Mouse (Mus musculus) G1E (cell line): Measurements from ENCODE around the gene Lpin2. TPM values are rescaled to one million over a fixed set of nuclear protein-coding genes. Genes with fewer than 3 reads are reported as not detected.

ENCODE experiments used
- ATAC-seq: 2 replicates; pipeline ENCODE4 v1.8.0; 2016; ENCODE audit warnings: mild to moderate bottlenecking; ENCODE audit not compliant: insufficient number of reproducible peaks, poor library complexity, low FRiP score, severe bottlenecking; ENCODE audit errors: extremely low read depth
- DNase-seq: peaks from one replicate; pipeline ENCODE4 v3.0.0; 2012; ENCODE audit warnings: low spot score
- H3K27me3 ChIP-seq: 2 replicates; pipeline ENCODE4 v1.6.1; 2012; ENCODE audit warnings: mild to moderate bottlenecking, low read length, inconsistent platforms; ENCODE audit not compliant: insufficient read depth
- H3K36me3 ChIP-seq: replicated peaks from 2 replicates; pipeline ENCODE3; 2012; ENCODE audit warnings: mild to moderate bottlenecking, inconsistent platforms
- H3K4me1 ChIP-seq: 2 replicates; pipeline ENCODE4 v1.6.1; 2012; ENCODE audit warnings: low read depth, low read length, inconsistent platforms, mixed read lengths; ENCODE audit not compliant: insufficient read depth
- H3K4me3 ChIP-seq: 2 replicates; pipeline ENCODE4 v1.5.1; 2012; ENCODE audit warnings: low read depth, mild to moderate bottlenecking, inconsistent platforms, low read length, moderate library complexity, mixed read lengths
- H3K9me3 ChIP-seq: replicated peaks from 2 replicates; pipeline ENCODE4 v1.6.1; 2012; ENCODE audit warnings: inconsistent platforms
- CTCF ChIP-seq: IDR thresholded peaks from 2 replicates; pipeline ENCODE4 v1.5.1; 2012; ENCODE audit warnings: low read depth, low read length, inconsistent platforms, mixed read lengths
- GATA1 ChIP-seq: IDR thresholded peaks from 2 replicates; pipeline ENCODE4 v1.6.1; 2012; ENCODE audit warnings: borderline replicate concordance, low read length, inconsistent platforms, mixed read lengths
- GATA2 ChIP-seq: IDR thresholded peaks from 2 replicates; pipeline ENCODE4 v1.6.1; 2012; ENCODE audit warnings: low read depth, low read length, inconsistent platforms, borderline replicate concordance
- POLR2AphosphoS5 ChIP-seq: IDR thresholded peaks from 2 replicates; pipeline ENCODE4 v1.6.1; 2012; ENCODE audit warnings: low read depth, low read length, inconsistent platforms; ENCODE audit not compliant: insufficient replicate concordance
- TAL1 ChIP-seq: conservative IDR thresholded peaks from 2 replicates; pipeline ENCODE4 v1.6.1; 2012; ENCODE audit warnings: low read depth, low read length, inconsistent platforms, mixed read lengths
- polyA plus RNA-seq: library from polyadenylated mRNA; stranded (reverse); fragments of >175 nt; gene quantifications from 2 replicates; pipeline ENCODE4 v1.2.3, GENCODE M21; 2012
- total RNA-seq, 2 experiments: library from RNA; stranded (forward) in 1 of 2; stranded (reverse) in 1 of 2; fragments of 200-1000 nt in 1 of 2; fragments of >200 nt in 1 of 2; fragmentation: Nextera tagmentation in 1 of 2; gene quantifications; 2 replicates each; pipeline ENCODE4 v1.2.3; 2014 to 2017

Gene Lpin2
- total and polyA plus RNA-seq, 3 experiments: 44.3 to 169 (median 155) TPM

- DNase-seq (no peak), ATAC-seq (no peak)
- H3K4me3 ChIP-seq: no peak overlapping the region
- H3K9me3 ChIP-seq: no peaks in the 10 kb centered on the region
- no peaks in the 10 kb centered on the region for H3K27me3 ChIP-seq
- H3K36me3 ChIP-seq: peaks cover 88% of the 10 kb centered on the region
- H3K4me1 ChIP-seq: peaks cover 74% of the 10 kb centered on the region
- TF ChIP-seq CTCF (no peak), TAL1 (no peak), POLR2AphosphoS5 (no peak)
Measured at GRCm38 (mm10) chr17:71223676-71224075, 41.3 kb downstream of the Lpin2 start.

- no peaks in the 10 kb centered on the region for H3K9me3 ChIP-seq
- no peaks in the 10 kb centered on the region for H3K27me3 ChIP-seq
- no peak overlapping the region for H3K4me3 ChIP-seq
- no peak for ATAC-seq
- no peak for DNase-seq
- no peak for TF ChIP-seq POLR2AphosphoS5
- peaks cover 73% of the 10 kb centered on the region for H3K4me1 ChIP-seq
- H3K36me3 ChIP-seq: peaks cover 88% of the 10 kb centered on the region
Measured at GRCm38 (mm10) chr17:71224521-71224920, 42.2 kb downstream of the Lpin2 start.

DNA sequence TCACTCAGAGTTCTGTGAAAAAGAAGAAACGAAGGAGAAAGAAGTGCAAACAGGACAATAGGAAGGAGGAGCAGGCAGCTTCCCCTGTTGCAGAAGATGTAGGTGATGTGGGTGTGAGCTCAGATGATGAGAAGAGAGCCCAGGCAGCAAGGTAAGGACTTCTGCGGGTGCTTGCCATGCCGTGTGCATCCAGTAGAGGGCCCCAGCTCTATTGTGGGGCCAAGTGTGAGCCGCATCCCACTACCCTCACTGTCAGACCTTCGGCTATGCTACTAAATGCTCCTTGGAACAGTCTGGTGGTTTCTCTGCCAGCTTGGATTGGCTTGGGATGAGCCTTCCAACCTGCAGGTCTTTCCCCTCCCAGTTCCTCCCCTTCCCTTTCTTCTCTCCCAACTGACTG is 42.7 kb downstream of the Lpin2 start:
- TF ChIP-seq CTCF (peak; percentile 94), GATA1 (no peak)
- ATAC-seq (no peak; the same call in 1 of the 2 replicates), DNase-seq (no peak)
- no peaks in the 10 kb centered on the region for H3K27me3 ChIP-seq
- no peaks in the 10 kb centered on the region for H3K9me3 ChIP-seq
- H3K4me3 ChIP-seq: no peak overlapping the region; the same call in 1 of the 2 replicates
- peaks cover 90% of the 10 kb centered on the region for H3K36me3 ChIP-seq
- peaks cover 75% of the 10 kb centered on the region for H3K4me1 ChIP-seq

DNA sequence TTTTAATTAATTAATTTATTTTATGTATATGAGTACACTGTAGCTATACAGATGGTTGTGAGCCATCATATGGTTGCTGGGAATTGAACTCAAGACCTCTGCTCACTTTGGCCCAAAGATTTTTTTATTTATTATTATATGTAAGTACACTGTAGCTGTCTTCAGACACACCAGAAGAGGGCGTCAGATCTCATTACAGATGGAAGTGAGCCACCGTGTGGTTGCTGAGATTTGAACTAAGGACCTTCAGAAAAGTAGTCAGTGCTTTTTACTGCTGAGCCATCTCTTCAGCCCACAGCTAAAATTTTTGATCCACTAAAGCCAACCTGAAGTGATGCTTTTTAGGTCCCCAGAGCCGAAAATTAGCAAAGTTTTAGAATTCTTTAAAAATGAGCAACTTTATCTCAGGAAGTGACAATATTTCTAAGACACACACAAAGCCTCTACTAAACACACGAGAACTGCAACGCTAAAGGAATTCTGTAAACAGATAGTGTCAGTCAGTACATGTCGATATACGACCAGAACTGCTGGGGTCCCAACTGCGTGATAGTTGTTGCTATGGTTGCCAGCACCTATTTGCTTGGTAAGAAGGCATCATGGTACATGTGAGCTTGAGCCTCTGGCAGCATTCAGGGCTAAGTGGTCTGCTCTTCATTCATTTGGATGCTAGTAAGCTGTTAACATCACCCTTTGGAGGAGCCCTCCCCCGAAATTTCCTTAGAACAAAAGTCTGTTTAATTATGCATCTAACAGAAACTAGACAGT is 45.0 kb downstream of the Lpin2 start:
- Histone ChIP-seq H3K9me3 (no peaks in the 10 kb centered on the region), H3K36me3 (peaks cover 89% of the 10 kb centered on the region), H3K27me3 (no peaks in the 10 kb centered on the region), H3K4me3 (no peak overlapping the region), H3K4me1 (peaks cover 73% of the 10 kb centered on the region)
- TF ChIP-seq POLR2AphosphoS5 (no peak), GATA1 (no peak), TAL1 (no peak), CTCF (no peak), GATA2 (no peak)
- ATAC-seq (no peak), DNase-seq (no peak)

DNA sequence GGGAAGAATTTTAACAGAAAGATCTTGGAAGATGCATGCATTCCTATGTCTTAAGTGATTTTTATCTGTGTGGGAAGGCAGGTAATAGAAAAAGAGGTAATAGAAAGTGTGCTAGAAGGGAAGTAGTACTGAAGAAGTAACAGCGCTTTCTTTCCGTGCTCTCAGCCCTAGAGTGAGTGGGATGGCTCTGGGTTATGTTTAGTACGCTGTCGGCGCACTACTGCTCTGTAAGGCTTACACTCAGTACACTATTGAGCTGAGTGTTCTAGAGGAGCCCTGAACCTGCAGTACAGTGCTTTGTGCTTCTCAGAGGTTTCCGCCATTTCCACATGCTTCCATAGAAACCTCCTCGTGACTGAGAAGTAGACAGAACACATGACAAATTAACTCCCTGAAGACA is 46.3 kb downstream of the Lpin2 start:
- Histone ChIP-seq H3K36me3 (peaks cover 90% of the 10 kb centered on the region), H3K4me3 (no peak overlapping the region), H3K4me1 (peaks cover 71% of the 10 kb centered on the region), H3K9me3 (no peaks in the 10 kb centered on the region), H3K27me3 (no peaks in the 10 kb centered on the region)
- DNase-seq: no peak
- no peak for ATAC-seq
- no peak for TF ChIP-seq GATA1
- no peak for TF ChIP-seq CTCF
- TF ChIP-seq POLR2AphosphoS5: no peak
- TF ChIP-seq GATA2: no peak
- TF ChIP-seq TAL1: no peak

- Histone ChIP-seq H3K4me1 (peaks cover 68% of the 10 kb centered on the region), H3K27me3 (no peaks in the 10 kb centered on the region), H3K9me3 (no peaks in the 10 kb centered on the region), H3K36me3 (peaks cover 85% of the 10 kb centered on the region), H3K4me3 (no peak overlapping the region; the same call in 1 of the 2 replicates)
- DNase-seq (no peak), ATAC-seq (no peak)
- TF ChIP-seq GATA1 (no peak), CTCF (no peak), POLR2AphosphoS5 (no peak), TAL1 (no peak), GATA2 (no peak)
Measured at GRCm38 (mm10) chr17:71230108-71230709, 47.8 kb downstream of the Lpin2 start.

GRCm38 (mm10) chr17:71231998-71232397 is 49.6 kb downstream of the Lpin2 start:
- Histone ChIP-seq H3K9me3 (no peaks in the 10 kb centered on the region), H3K36me3 (peaks cover 83% of the 10 kb centered on the region), H3K4me3 (no peak overlapping the region), H3K27me3 (no peaks in the 10 kb centered on the region), H3K4me1 (peaks cover 73% of the 10 kb centered on the region)
- DNase-seq (no peak), ATAC-seq (no peak)
- TF ChIP-seq CTCF (no peak), TAL1 (no peak), POLR2AphosphoS5 (no peak), GATA1 (no peak)
